ENCODE assay signal across 11 mouse cellular contexts in genomic region chr5:15004569-15005562, GRCm38 (mm10). TPM values are rescaled to one million over a fixed set of nuclear protein-coding genes. Genes with fewer than 3 reads are reported as not detected.
DNase-seq lines count a peak whose midpoint lies in the region; ATAC-seq and TF ChIP-seq lines count a peak whose summit lies in the region.
"Not testable (repeated sequence)": the region's sequence is repeated elsewhere in the genome, so short reads cannot be mapped to it uniquely, and the experiment has no call there.
"Had no signal": no experiment of that assay in that cellular context is flagged by ENCODE, and none has a peak within 500 bp of the region (broad histone marks: within the 10 kb centered on the region; RNA-seq: fewer than 3 reads in every experiment).

No protein-coding gene starts in this region.

- ATAC-seq in embryonic facial prominence, embryonic 15.5 days (ENCODE audit: insufficient number of reproducible peaks, low FRiP score, low TSS enrichment, low read depth) = peak; percentile 85
- peak; percentile 92 for ATAC-seq in hindbrain, embryonic 13.5 days (ENCODE audit: low FRiP score)
- ATAC-seq in kidney, embryonic 14.5 days (ENCODE audit: low FRiP score, low TSS enrichment) = peak; percentile 88
- peak; percentile 83 for ATAC-seq in liver, embryonic 11.5 days (replicated peaks; ENCODE audit: low FRiP score)
- peak; percentile 79 for ATAC-seq in lung, postnatal 0 days
- ATAC-seq in neural tube, embryonic 12.5 days (ENCODE audit: low FRiP score, low read depth) = peak; percentile 87

- H3K36me3 ChIP-seq in embryonic facial prominence, embryonic 15.5 days; heart, embryonic 10.5 days; hindbrain, embryonic 13.5 days; kidney, embryonic 14.5 days (ENCODE audit: control insufficient read depth, insufficient read depth, low read length); liver, embryonic 11.5 days (ENCODE audit: control insufficient read depth, insufficient read depth, low read length); lung, postnatal 0 days (ENCODE audit: insufficient read depth, low read length); neural tube, embryonic 12.5 days: not testable (repeated sequence)

- not testable (repeated sequence) for H3K4me2 ChIP-seq in embryonic facial prominence, embryonic 15.5 days (replicated peaks); hindbrain, embryonic 13.5 days; kidney, embryonic 14.5 days (replicated peaks; ENCODE audit: low read depth, low read length); liver, embryonic 11.5 days; lung, postnatal 0 days (replicated peaks; ENCODE audit: low read depth, low read length); neural tube, embryonic 12.5 days (replicated peaks)

- DNase-seq in heart, embryonic 10.5 days (ENCODE audit: low spot score) = peak; percentile 70
- DNase-seq in liver, embryonic 11.5 days (ENCODE audit: low spot score) = not testable (repeated sequence)
- DNase-seq in lung, postnatal 0 days (ENCODE audit: low spot score) = peak; percentile 4

- not testable (repeated sequence) for H3K4me1 ChIP-seq in embryonic facial prominence, embryonic 15.5 days; heart, embryonic 10.5 days; hindbrain, embryonic 13.5 days (replicated peaks); kidney, embryonic 14.5 days (ENCODE audit: control insufficient read depth, insufficient read depth, low read length); liver, embryonic 11.5 days (replicated peaks; ENCODE audit: control insufficient read depth, insufficient read depth, low read length); lung, postnatal 0 days (ENCODE audit: insufficient read depth, low read depth, low read length); neural tube, embryonic 12.5 days

- 73% methylated on average over 5 of the region's 5 CpGs for WGBS in embryonic facial prominence, embryonic 15.5 days
- 71% methylated on average over 5 of the region's 5 CpGs for WGBS in heart, embryonic 10.5 days
- 76% methylated on average over 5 of the region's 5 CpGs for WGBS in hindbrain, embryonic 13.5 days
- 71% methylated on average over 5 of the region's 5 CpGs for WGBS in kidney, embryonic 14.5 days
- 68% methylated on average over 5 of the region's 5 CpGs for WGBS in liver, embryonic 11.5 days
- WGBS in lung, postnatal 0 days = 69% methylated on average over 5 of the region's 5 CpGs
- 81% methylated on average over 5 of the region's 5 CpGs for WGBS in neural tube, embryonic 12.5 days

- TF ChIP-seq CTCF in lung, postnatal 0 days (IDR thresholded peaks at IDR 0.05) = not testable (repeated sequence)

- not testable (repeated sequence) for H3K4me3 ChIP-seq in embryonic facial prominence, embryonic 15.5 days (replicated peaks); heart, embryonic 10.5 days; hindbrain, embryonic 13.5 days; kidney, embryonic 14.5 days (ENCODE audit: low read length); liver, embryonic 11.5 days (ENCODE audit: low read depth, low read length); lung, postnatal 0 days (ENCODE audit: low read depth, low read length); neural tube, embryonic 12.5 days

- H3K9ac ChIP-seq in embryonic facial prominence, embryonic 15.5 days; hindbrain, embryonic 13.5 days; kidney, embryonic 14.5 days (ENCODE audit: low read depth, low read length); liver, embryonic 11.5 days (ENCODE audit: low read depth, low read length); lung, postnatal 0 days (replicated peaks; ENCODE audit: low read depth); neural tube, embryonic 12.5 days: not testable (repeated sequence)

- TF ChIP-seq EP300 in lung, postnatal 0 days (IDR thresholded peaks at IDR 0.05) = not testable (repeated sequence)

- H3K9me3 ChIP-seq in embryonic facial prominence, embryonic 15.5 days (replicated peaks) = peaks cover 12% of the 10 kb centered on the region; the same call in 1 of the 2 replicates
- peaks cover 22% of the 10 kb centered on the region for H3K9me3 ChIP-seq in heart, embryonic 10.5 days
- peaks cover 27% of the 10 kb centered on the region for H3K9me3 ChIP-seq in hindbrain, embryonic 13.5 days
- H3K9me3 ChIP-seq in kidney, embryonic 14.5 days (ENCODE audit: control insufficient read depth, low read length) = peaks cover 15% of the 10 kb centered on the region
- H3K9me3 ChIP-seq in liver, embryonic 11.5 days (ENCODE audit: control insufficient read depth, low read length); lung, postnatal 0 days (ENCODE audit: low read length): not testable (repeated sequence)
- H3K9me3 ChIP-seq in neural tube, embryonic 12.5 days = peaks cover 29% of the 10 kb centered on the region

- not testable (repeated sequence) for H3K27me3 ChIP-seq in embryonic facial prominence, embryonic 15.5 days; heart, embryonic 10.5 days (ENCODE audit: insufficient read depth, poor library complexity, severe bottlenecking); hindbrain, embryonic 13.5 days; kidney, embryonic 14.5 days (ENCODE audit: control insufficient read depth, insufficient read depth, low read length); liver, embryonic 11.5 days (replicated peaks; ENCODE audit: control insufficient read depth, insufficient read depth, low read length); lung, postnatal 0 days (replicated peaks; ENCODE audit: insufficient read depth, low read length); neural tube, embryonic 12.5 days (replicated peaks)

- not testable (repeated sequence) for H3K27ac ChIP-seq in embryonic facial prominence, embryonic 15.5 days (replicated peaks); heart, embryonic 10.5 days; hindbrain, embryonic 13.5 days; kidney, embryonic 14.5 days (ENCODE audit: low read depth, low read length); liver, embryonic 11.5 days (ENCODE audit: low read depth, low read length); lung, postnatal 0 days (ENCODE audit: low read length); neural tube, embryonic 12.5 days

RNA-seq across cellular contexts. Expression of gene Gm10354, which starts 26.1 kb away (rescaled TPM):
- 0.14 TPM in 1 of 2 replicates, not detected in the other for polyA plus RNA-seq in embryonic facial prominence, embryonic 15.5 days (2015; fragmentation: Nextera tagmentation; extraction: Ambion mirVana)
- polyA plus RNA-seq in heart, embryonic 10.5 days (2016; fragmentation: Nextera tagmentation; extraction: Ambion mirVana) = not detected in 2 replicates
- not detected in 2 replicates for polyA plus RNA-seq in hindbrain, embryonic 13.5 days (2015; fragmentation: Nextera tagmentation; extraction: Ambion mirVana)
- not detected in 2 replicates for polyA plus RNA-seq in kidney, embryonic 14.5 days (2014; fragmentation: Nextera tagmentation; extraction: Ambion mirVana)
- polyA plus RNA-seq in liver, embryonic 11.5 days (2014; fragmentation: Nextera tagmentation; extraction: Ambion mirVana) = not detected in 2 replicates
- polyA plus RNA-seq in lung, postnatal 0 days (2015; fragmentation: Nextera tagmentation; extraction: Ambion mirVana) = not detected in 2 replicates
- not detected in 2 replicates for polyA plus RNA-seq in neural tube, embryonic 12.5 days (2016; fragmentation: Nextera tagmentation; extraction: Ambion mirVana)
- polyA plus RNA-seq: forebrain, embryonic 10.5 days; large intestine, adult 2 months; macrophage had no signal

RNA-seq across cellular contexts. Expression of gene Gm17019, which starts 27.9 kb away (rescaled TPM):
- polyA plus RNA-seq in embryonic facial prominence, embryonic 15.5 days (2015; fragmentation: Nextera tagmentation; extraction: Ambion mirVana) = not detected in 2 replicates
- not detected in 2 replicates for polyA plus RNA-seq in heart, embryonic 10.5 days (2016; fragmentation: Nextera tagmentation; extraction: Ambion mirVana)
- not detected in 2 replicates for polyA plus RNA-seq in hindbrain, embryonic 13.5 days (2015; fragmentation: Nextera tagmentation; extraction: Ambion mirVana)
- polyA plus RNA-seq in kidney, embryonic 14.5 days (2014; fragmentation: Nextera tagmentation; extraction: Ambion mirVana) = not detected in 2 replicates
- polyA plus RNA-seq in liver, embryonic 11.5 days (2014; fragmentation: Nextera tagmentation; extraction: Ambion mirVana) = not detected in 2 replicates
- not detected in 2 replicates for polyA plus RNA-seq in lung, postnatal 0 days (2015; fragmentation: Nextera tagmentation; extraction: Ambion mirVana)
- polyA plus RNA-seq in neural tube, embryonic 12.5 days (2016; fragmentation: Nextera tagmentation; extraction: Ambion mirVana) = not detected in 2 replicates
- polyA plus RNA-seq: forebrain, embryonic 10.5 days; large intestine, adult 2 months; macrophage; thymus, postnatal 0 days had no signal
